Mouse (Mus musculus): ENCODE measurements around the gene Aph1b. TPM values are rescaled to one million over a fixed set of nuclear protein-coding genes. Genes with fewer than 3 reads are reported as not detected.

The Aph1b gene
- total RNA-seq, 2 experiments from 2014 or later = 6.0 to 6.8 TPM

- no peak for DNase-seq (ENCODE audit: low spot score in 2 of 2)
Measured at GRCm38 (mm10) chr9:66744531-66744930, 50.8 kb downstream of the Aph1b start.

GRCm38 (mm10) chr9:66739516-66739915, 55.8 kb downstream of the Aph1b start:
- no peak for DNase-seq (ENCODE audit: low spot score in 2 of 2)

- no peak for DNase-seq (ENCODE audit: low spot score in 2 of 2)
Measured at GRCm38 (mm10) chr9:66736551-66736950, 58.7 kb downstream of the Aph1b start.

- no peak for DNase-seq (ENCODE audit: low spot score in 2 of 2)
Measured at GRCm38 (mm10) chr9:66736016-66736415, 59.3 kb downstream of the Aph1b start.

GRCm38 (mm10) chr9:66735122-66735521, 60.2 kb downstream of the Aph1b start:
- DNase-seq (ENCODE audit: low spot score in 2 of 2) = no peak

GRCm38 (mm10) chr9:66734568-66734967, 60.7 kb downstream of the Aph1b start:
- DNase-seq (ENCODE audit: low spot score in 2 of 2) = no peak

GRCm38 (mm10) chr9:66732791-66733691, 62.2 kb downstream of the Aph1b start:
- DNase-seq (ENCODE audit: low spot score in 2 of 2) = no peak

- no peak for DNase-seq (ENCODE audit: low spot score in 2 of 2)
Measured at GRCm38 (mm10) chr9:66731284-66731683, 64.0 kb downstream of the Aph1b start.

GRCm38 (mm10) chr9:66730556-66730955, 64.7 kb downstream of the Aph1b start:
- DNase-seq (ENCODE audit: low spot score in 2 of 2) = no peak

GRCm38 (mm10) chr9:66727333-66727732, 68.0 kb downstream of the Aph1b start:
- no peak for DNase-seq (ENCODE audit: low spot score in 2 of 2)

GRCm38 (mm10) chr9:66725591-66725990, 69.7 kb downstream of the Aph1b start:
- no peak for DNase-seq (ENCODE audit: low spot score in 2 of 2)

Other genes with a start within 250 kb of the Aph1b start
- gene Usp3, start 202.3 kb downstream of the Aph1b start, total RNA-seq (2021) = 10 to 100 TPM; 60.0 to 71.8 TPM
- 10 to 100 TPM in 1 of 2 experiments, 1 to 10 TPM in 1; 1.9 to 21.5 TPM for gene Car12, start 81.8 kb downstream of the Aph1b start, total RNA-seq (2021)
- gene Gm10647, start 1.5 kb upstream of the Aph1b start, total RNA-seq (2021) = under 1 TPM; 0.36 to 0.45 TPM
- 10 to 100 TPM in 1 of 2 experiments, 1 to 10 TPM in 1; 9.6 to 10.4 TPM for gene Aph1c, start 39.2 kb upstream of the Aph1b start, total RNA-seq (2021)
- 10 to 100 TPM; 27.5 to 28.2 TPM for gene Rab8b, start 124.2 kb upstream of the Aph1b start, total RNA-seq (2021)
- gene Rps27l, start 150.6 kb upstream of the Aph1b start, total RNA-seq (2021) = 100 to 1,000 TPM; 301 to 308 TPM
- gene Lactb, start 180.0 kb upstream of the Aph1b start, total RNA-seq (2021) = 10 to 100 TPM; 14.5 TPM

Data from adrenal gland, postnatal 4 days (tissue).